Mouse (Mus musculus): ENCODE measurements around the gene Cep57l1.

- TF ChIP-seq CTCF (IDR thresholded peaks at IDR 0.05 in 2 of 3, conservative IDR thresholded peaks at IDR 0.05 in 1 of 3; ENCODE audit: control insufficient read depth in 1 of 3, insufficient read depth in 1 of 3, low read depth in 2 of 3, low read length in 3 of 3, poor library complexity in 1 of 3, severe bottlenecking in 1 of 3) (no peak), JUND (IDR thresholded peaks at IDR 0.05; ENCODE audit: low read depth, low read length) (no peak), UBTF (IDR thresholded peaks at IDR 0.05; ENCODE audit: borderline replicate concordance, insufficient read depth, low read depth, low read length) (no peak), E2F4 (IDR thresholded peaks at IDR 0.05; ENCODE audit: borderline replicate concordance, low read depth, low read length) (no peak), ZNF384 (IDR thresholded peaks at IDR 0.05; ENCODE audit: low read depth, low read length) (no peak), USF1 (IDR thresholded peaks at IDR 0.05; ENCODE audit: low read depth, low read length) (no peak), MAX (IDR thresholded peaks at IDR 0.05; ENCODE audit: low read length) (no peak), EP300 (IDR thresholded peaks at IDR 0.05; ENCODE audit: low read depth in 1 of 2, low read length in 2 of 2) (no peak), NELFE (IDR thresholded peaks at IDR 0.05; ENCODE audit: low read depth, low read length) (no peak)
Measured at GRCm38 (mm10) chr10:41847737-41848136, 38.1 kb upstream of the Cep57l1 start.
